Mouse (Mus musculus) lung, postnatal 0 days (tissue): ENCODE results near the gene Nkx6-2. TPM values are rescaled to one million over a fixed set of nuclear protein-coding genes. Genes with fewer than 3 reads are reported as not detected.

ENCODE experiments used
- ATAC-seq: fragments of 200-750 bp; cut with Nextera tagmentation; 2 replicates; pipeline ENCODE4 v1.8.0; 2017; ENCODE audit warnings: moderate library complexity
- DNase-seq: peaks from one replicate; pipeline ENCODE4 v3.0.0-alpha.2; 2016; ENCODE audit warnings: low spot score
- H3K27ac ChIP-seq: fragments of 300-500 bp; sonication (generic); 2 replicates; pipeline ENCODE4 v1.5.1; 2014; ENCODE audit warnings: antibody characterized with exemption, mild to moderate bottlenecking, low read length, mixed read lengths
- H3K27me3 ChIP-seq: fragments of 300-500 bp; sonication (generic); replicated peaks from 2 replicates; pipeline ENCODE4 v1.6.1; 2014; ENCODE audit warnings: low read length, mixed read lengths; ENCODE audit not compliant: insufficient read depth
- H3K36me3 ChIP-seq: fragments of 300-500 bp; sonication (generic); 2 replicates; pipeline ENCODE4 v1.6.1; 2014; ENCODE audit warnings: low read length, mixed read lengths; ENCODE audit not compliant: insufficient read depth
- H3K4me1 ChIP-seq: fragments of 300-500 bp; sonication (generic); 2 replicates; pipeline ENCODE4 v1.6.1; 2014; ENCODE audit warnings: antibody characterized with exemption, low read depth, low read length, mixed read lengths; ENCODE audit not compliant: insufficient read depth
- H3K4me2 ChIP-seq: fragments of 300-500 bp; sonication (generic); replicated peaks from 2 replicates; pipeline ENCODE4 v1.6.1; 2014; ENCODE audit warnings: low read depth, mild to moderate bottlenecking, low read length, moderate library complexity, mixed read lengths
- H3K4me3 ChIP-seq: fragments of 300-500 bp; sonication (generic); 2 replicates; pipeline ENCODE4 v1.5.1; 2014; ENCODE audit warnings: low read depth, low read length
- H3K9ac ChIP-seq: fragments of 300-500 bp; sonication (generic); replicated peaks from 2 replicates; pipeline ENCODE4 v1.6.1; 2014; ENCODE audit warnings: low read depth, mild to moderate bottlenecking
- H3K9me3 ChIP-seq: fragments of 300-500 bp; sonication (generic); 2 replicates; pipeline ENCODE4 v1.6.1; 2016; ENCODE audit warnings: low read length, mixed read lengths
- CTCF ChIP-seq: IDR thresholded peaks from 2 replicates; pipeline ENCODE4 v1.5.1; 2016; ENCODE audit warnings: antibody characterized with exemption, mild to moderate bottlenecking
- EP300 ChIP-seq: IDR thresholded peaks from 2 replicates; pipeline ENCODE4 v1.6.1; 2016; ENCODE audit warnings: antibody characterized with exemption, mild to moderate bottlenecking, control low read depth
- WGBS: fragments of 180-500 bp; shearing (Covaris S2); extraction: QIAGEN DNeasy Blood & Tissue Kit; methylation state at CpG from one replicate; pipeline ENCODE4 v1.1.7; 2014; 5-methylcytosine and 5-hydroxymethylcytosine counted together
- polyA plus RNA-seq: library from polyadenylated mRNA; unstranded; fragments of >200 nt; fragmentation: Nextera tagmentation; extraction: Ambion mirVana; gene quantifications from 2 replicates; pipeline ENCODE4 v1.2.1, GENCODE M21; 2015

Nkx6-2 gene
- polyA plus RNA-seq, 1 experiment from 2014 or later: 0.10 TPM

DNA sequence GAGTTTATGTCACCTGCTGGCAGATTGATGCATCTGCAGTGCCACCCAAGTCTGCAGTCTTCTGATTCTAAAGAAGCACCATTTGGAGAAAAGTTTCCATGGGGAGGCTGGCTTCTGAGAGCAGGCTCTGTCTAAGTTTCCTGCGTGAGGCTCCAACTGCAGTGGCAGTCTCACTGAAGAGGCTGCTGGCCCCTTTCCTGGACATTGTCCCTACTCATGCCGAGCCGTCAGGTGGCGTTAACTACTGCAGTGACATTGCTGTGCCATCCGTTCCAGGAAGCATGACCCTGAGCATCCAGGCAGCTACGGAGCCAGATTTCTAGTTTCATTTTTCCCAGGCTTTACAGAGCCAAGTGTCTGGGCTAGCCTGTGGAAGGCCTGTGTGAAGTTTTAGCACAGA lies 41.2 kb downstream of the Nkx6-2 start:
- H3K27me3 ChIP-seq: no peaks in the 10 kb centered on the region
- H3K4me1 ChIP-seq: no peaks in the 10 kb centered on the region
- WGBS: 78% methylated on average over 6 of the region's 6 CpGs
- no peak overlapping the region for H3K27ac ChIP-seq
- TF ChIP-seq EP300 (no peak), CTCF (peak; percentile 38; the same call in 1 of the 2 replicates)
- DNase-seq (no peak), ATAC-seq (no peak)
- H3K4me3 ChIP-seq: no peak overlapping the region
- no peaks in the 10 kb centered on the region for H3K9me3 ChIP-seq
- H3K9ac ChIP-seq: no peak overlapping the region
- H3K36me3 ChIP-seq: peaks cover 23% of the 10 kb centered on the region; the same call in 1 of the 2 replicates
- no peak overlapping the region for H3K4me2 ChIP-seq

DNA sequence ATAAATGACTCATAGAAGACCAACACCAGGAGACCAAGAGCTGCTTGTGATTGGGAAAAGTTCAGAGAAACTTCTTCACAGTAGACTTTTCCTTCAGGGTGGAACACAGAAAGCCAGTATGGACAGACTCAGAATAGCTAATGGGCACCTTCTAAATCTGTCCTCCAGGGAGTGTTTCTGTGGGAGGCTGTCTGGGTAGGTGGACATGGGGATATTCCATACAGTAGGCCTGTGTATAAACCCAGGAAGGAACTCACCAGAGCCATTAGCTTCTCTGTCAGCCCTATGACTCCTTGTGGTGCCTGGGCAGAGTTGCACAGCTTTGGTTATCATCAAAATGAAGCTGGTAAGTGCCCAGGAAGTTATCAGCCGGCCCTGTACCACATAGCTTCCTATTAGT lies 42.0 kb downstream of the Nkx6-2 start:
- Histone ChIP-seq H3K4me1 (no peaks in the 10 kb centered on the region), H3K4me2 (no peak overlapping the region), H3K27ac (no peak overlapping the region), H3K9ac (no peak overlapping the region), H3K36me3 (peaks cover 31% of the 10 kb centered on the region), H3K27me3 (no peaks in the 10 kb centered on the region), H3K9me3 (no peaks in the 10 kb centered on the region), H3K4me3 (no peak overlapping the region)
- no peak for DNase-seq
- no peak for TF ChIP-seq CTCF
- no peak for TF ChIP-seq EP300
- 76% methylated on average over 1 of the region's 1 CpGs for WGBS
- ATAC-seq: no peak

DNA sequence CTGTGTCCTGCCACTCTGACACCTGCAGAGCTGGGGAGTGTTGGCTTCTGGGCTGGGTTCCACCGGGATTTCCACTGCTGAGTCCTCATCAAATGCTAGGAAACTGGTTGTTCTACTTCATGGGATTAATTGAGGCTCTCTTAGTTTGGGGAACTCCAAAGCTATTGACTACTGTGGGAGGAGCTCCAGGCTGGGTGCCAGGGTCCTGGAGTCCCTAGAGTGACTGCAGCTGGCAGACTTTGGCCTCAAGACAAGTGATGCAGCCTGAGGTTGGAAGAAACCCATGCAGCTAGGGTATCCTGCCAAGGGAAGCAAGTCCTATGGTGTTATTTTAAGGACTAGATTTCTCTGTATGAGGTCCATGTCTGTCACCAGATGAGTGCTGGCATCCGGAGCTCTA lies 44.1 kb downstream of the Nkx6-2 start:
- peaks cover 33% of the 10 kb centered on the region for H3K36me3 ChIP-seq
- no peak for TF ChIP-seq CTCF
- no peak for TF ChIP-seq EP300
- no peak overlapping the region for H3K9ac ChIP-seq
- no peak for DNase-seq
- 64% methylated on average over 2 of the region's 2 CpGs for WGBS
- no peaks in the 10 kb centered on the region for H3K27me3 ChIP-seq
- H3K4me3 ChIP-seq: no peak overlapping the region
- H3K27ac ChIP-seq: no peak overlapping the region
- no peak overlapping the region for H3K4me2 ChIP-seq
- ATAC-seq: peak; percentile 46; the same call in 1 of the 2 replicates
- H3K4me1 ChIP-seq: no peaks in the 10 kb centered on the region
- H3K9me3 ChIP-seq: no peaks in the 10 kb centered on the region

DNA sequence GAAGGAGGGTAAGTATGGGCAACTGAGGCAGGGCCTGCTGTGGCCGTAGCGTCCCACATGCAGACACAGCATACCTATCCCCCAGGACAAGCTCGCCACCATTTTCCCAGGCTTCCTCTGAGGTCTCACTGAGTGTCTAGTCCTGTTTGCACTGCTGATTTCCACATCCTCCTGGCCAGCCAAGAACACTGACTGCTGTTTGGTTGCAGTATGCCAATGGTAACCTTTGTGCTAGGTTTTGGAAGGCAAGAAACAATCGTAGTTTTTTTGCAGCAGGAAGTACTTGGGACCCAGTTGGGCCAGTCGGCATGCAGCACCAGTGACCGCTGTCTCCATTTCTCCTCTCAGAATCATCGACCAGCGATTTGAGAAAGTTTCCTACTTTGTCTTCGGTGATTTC lies 44.8 kb downstream of the Nkx6-2 start:
- H3K36me3 ChIP-seq: peaks cover 33% of the 10 kb centered on the region
- no peak overlapping the region for H3K27ac ChIP-seq
- ATAC-seq (no peak), DNase-seq (no peak)
- no peak overlapping the region for H3K4me3 ChIP-seq
- no peak overlapping the region for H3K9ac ChIP-seq
- H3K9me3 ChIP-seq: no peaks in the 10 kb centered on the region
- no peaks in the 10 kb centered on the region for H3K27me3 ChIP-seq
- no peak for TF ChIP-seq CTCF
- no peak for TF ChIP-seq EP300
- H3K4me1 ChIP-seq: no peaks in the 10 kb centered on the region
- H3K4me2 ChIP-seq: no peak overlapping the region
- WGBS: 92% methylated on average over 9 of the region's 9 CpGs

DNA sequence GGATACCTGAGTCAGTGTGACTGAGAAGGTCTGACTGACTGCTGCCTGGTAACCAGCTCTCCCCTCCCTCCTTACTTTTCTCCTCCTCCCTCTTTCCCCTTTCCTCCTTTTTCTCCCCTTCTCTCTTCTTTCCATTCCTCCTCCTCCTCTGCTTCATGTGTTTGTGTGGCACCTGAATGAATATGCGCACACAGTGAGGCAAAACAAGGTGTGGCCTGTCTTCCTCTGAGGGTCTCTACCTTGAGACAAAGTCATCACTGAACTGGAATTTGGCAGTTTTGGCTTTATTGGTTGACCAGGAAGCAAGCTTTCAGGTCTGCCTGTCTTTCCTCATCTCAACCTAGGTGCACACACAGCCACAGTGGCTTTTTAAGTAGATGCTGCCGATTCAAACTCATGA lies 45.8 kb downstream of the Nkx6-2 start:
- H3K9me3 ChIP-seq: no peaks in the 10 kb centered on the region
- no peak overlapping the region for H3K27ac ChIP-seq
- no peak overlapping the region for H3K4me2 ChIP-seq
- ATAC-seq (no peak), DNase-seq (no peak)
- no peak for TF ChIP-seq CTCF
- TF ChIP-seq EP300: no peak
- no peaks in the 10 kb centered on the region for H3K27me3 ChIP-seq
- H3K9ac ChIP-seq: no peak overlapping the region
- H3K4me3 ChIP-seq: no peak overlapping the region
- WGBS: 93% methylated on average over 2 of the region's 2 CpGs
- peaks cover 27% of the 10 kb centered on the region for H3K36me3 ChIP-seq
- H3K4me1 ChIP-seq: no peaks in the 10 kb centered on the region

DNA sequence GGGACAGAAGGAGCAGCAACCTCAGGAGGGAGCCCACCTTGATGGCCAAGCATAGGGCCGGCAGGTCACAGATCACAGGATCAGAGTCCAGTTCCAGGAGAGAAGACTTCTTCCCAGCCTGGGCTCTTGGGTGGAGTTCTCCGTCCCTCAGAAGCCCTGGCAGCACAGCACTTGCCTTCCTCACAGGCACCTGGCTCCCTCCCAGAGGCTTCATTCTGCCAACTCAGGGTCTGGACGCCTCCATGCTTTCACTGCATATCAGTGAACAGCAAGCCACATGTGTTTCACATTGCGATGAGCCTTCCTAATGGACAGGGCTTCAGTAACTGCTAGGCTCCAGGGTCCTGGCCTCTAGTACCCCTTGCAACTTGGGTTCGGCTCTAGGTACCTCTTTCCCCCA lies 46.3 kb downstream of the Nkx6-2 start:
- no peak for TF ChIP-seq CTCF
- no peak for TF ChIP-seq EP300
- WGBS: 79% methylated on average over 5 of the region's 5 CpGs
- Histone ChIP-seq H3K9ac (no peak overlapping the region), H3K27me3 (no peaks in the 10 kb centered on the region), H3K9me3 (no peaks in the 10 kb centered on the region), H3K4me3 (no peak overlapping the region), H3K36me3 (peaks cover 23% of the 10 kb centered on the region), H3K27ac (no peak overlapping the region), H3K4me2 (no peak overlapping the region), H3K4me1 (no peaks in the 10 kb centered on the region)
- ATAC-seq: no peak
- no peak for DNase-seq

DNA sequence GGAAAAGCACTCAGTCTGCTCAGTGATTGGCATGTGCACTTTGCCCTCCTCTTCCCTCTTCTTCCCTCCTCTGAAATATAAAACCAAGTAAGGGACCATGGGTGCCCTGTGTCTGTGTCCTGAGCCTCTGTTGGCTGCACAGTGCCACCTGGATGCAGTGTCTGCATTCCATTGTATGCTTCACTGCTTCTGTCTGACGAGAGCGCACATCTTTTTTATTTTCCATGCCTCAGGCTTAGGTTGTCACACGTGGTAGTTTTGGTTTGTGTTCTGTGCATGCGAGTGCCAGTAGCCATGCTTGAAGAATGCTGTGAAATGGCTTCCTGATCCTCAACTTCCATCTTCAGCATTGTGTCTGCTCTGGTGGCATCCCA lies 51.2 kb downstream of the Nkx6-2 start:
- no peak for DNase-seq
- no peak overlapping the region for H3K4me2 ChIP-seq
- whole genome bisulfite sequencing: 88% methylated on average over 4 of the region's 4 CpGs
- no peak overlapping the region for H3K4me3 ChIP-seq
- no peaks in the 10 kb centered on the region for H3K4me1 ChIP-seq
- TF ChIP-seq CTCF: no peak
- TF ChIP-seq EP300: no peak
- no peak overlapping the region for H3K9ac ChIP-seq
- H3K9me3 ChIP-seq: no peaks in the 10 kb centered on the region
- no peak overlapping the region for H3K27ac ChIP-seq
- H3K27me3 ChIP-seq: no peaks in the 10 kb centered on the region
- ATAC-seq: no peak
- H3K36me3 ChIP-seq: peaks cover 23% of the 10 kb centered on the region
